Mouse (Mus musculus): ENCODE results near the gene Castor1.
A peak's percentile ranks its signal among the peaks of the same experiment; 100 is the strongest.

The Castor1 gene

GRCm38 (mm10) chr11:4207655-4208054 is 10.4 kb upstream of the Castor1 start:
- no peak for DNase-seq

GRCm38 (mm10) chr11:4209556-4209955 is 8.5 kb upstream of the Castor1 start:
- peak; percentile 50 for DNase-seq

- DNase-seq = no peak
Observed at GRCm38 (mm10) chr11:4210786-4211185, 7.2 kb upstream of the Castor1 start.

GRCm38 (mm10) chr11:4213107-4213506 is 4.9 kb upstream of the Castor1 start:
- DNase-seq = no peak

GRCm38 (mm10) chr11:4214572-4214971 is 3.5 kb upstream of the Castor1 start:
- DNase-seq = no peak

GRCm38 (mm10) chr11:4215061-4215460 is 3.0 kb upstream of the Castor1 start:
- DNase-seq = no peak

- no peak for DNase-seq
Observed at GRCm38 (mm10) chr11:4216248-4217000, 1.6 kb upstream of the Castor1 start.

GRCm38 (mm10) chr11:4218637-4219036 is 612 bp downstream of the Castor1 start:
- DNase-seq = no peak

- DNase-seq = no peak
Observed at GRCm38 (mm10) chr11:4219317-4219751, 1.3 kb downstream of the Castor1 start.

- DNase-seq = no peak
Observed at GRCm38 (mm10) chr11:4219908-4220307, 1.9 kb downstream of the Castor1 start.

GRCm38 (mm10) chr11:4220443-4221400 is 2.7 kb downstream of the Castor1 start:
- DNase-seq = peak; percentile 94

- no peak for DNase-seq
Observed at GRCm38 (mm10) chr11:4222046-4222950, 4.3 kb downstream of the Castor1 start.

- DNase-seq = no peak
Observed at GRCm38 (mm10) chr11:4223393-4224188, 5.6 kb downstream of the Castor1 start.

GRCm38 (mm10) chr11:4224223-4224622 is 6.2 kb downstream of the Castor1 start:
- DNase-seq = no peak

- DNase-seq = no peak
Observed at GRCm38 (mm10) chr11:4226569-4227325, 8.7 kb downstream of the Castor1 start.

- no peak for DNase-seq
Observed at GRCm38 (mm10) chr11:4228463-4228862, 10.4 kb downstream of the Castor1 start.

- DNase-seq = no peak
Observed at GRCm38 (mm10) chr11:4229841-4230240, 11.8 kb downstream of the Castor1 start.

- DNase-seq = no peak
Observed at GRCm38 (mm10) chr11:4231435-4231834, 13.4 kb downstream of the Castor1 start.

- DNase-seq = no peak
Observed at GRCm38 (mm10) chr11:4232644-4233043, 14.6 kb downstream of the Castor1 start.

GRCm38 (mm10) chr11:4235052-4235655 is 17.1 kb downstream of the Castor1 start:
- DNase-seq = no peak
